In genomic region chr10:42355980-42356379, GRCm38 (mm10) we compare ENCODE assay signal across 9 mouse cellular contexts.
A peak's percentile ranks its signal among the peaks of the same experiment; 100 is the strongest.
DNase-seq lines count a peak whose midpoint lies in the region; ATAC-seq and TF ChIP-seq lines count a peak whose summit lies in the region.
"Had no signal": no experiment of that assay in that cellular context is flagged by ENCODE, and none has a peak within 500 bp of the region (broad histone marks: within the 10 kb centered on the region; RNA-seq: fewer than 3 reads in every experiment).

No protein-coding gene starts in this region.

- peak; percentile 38 to 58 (median 46) for TF ChIP-seq CTCF in MEL (IDR thresholded peaks at IDR 0.05 in 2 of 3, conservative IDR thresholded peaks at IDR 0.05 in 1 of 3; ENCODE audit: control insufficient read depth in 1 of 3, insufficient read depth in 1 of 3, low read depth in 2 of 3, low read length in 3 of 3, poor library complexity in 1 of 3, severe bottlenecking in 1 of 3)

- DNase-seq in hindbrain, embryonic 10.5 days (ENCODE audit: low spot score): peak; percentile 39
- DNase-seq in A20 (ENCODE audit: low read depth, low spot score) (peak; percentile 31), MEL (ENCODE audit: low read depth, low spot score) (peak; percentile 52)
- no peak for DNase-seq in neural tube, embryonic 10.5 days (ENCODE audit: extremely low spot score, low spot score)
- DNase-seq in urinary bladder, postnatal 10 days (ENCODE audit: low spot score): no peak
- no peak for DNase-seq in cerebellum, adult 8-10 months

- no peak; the same call in none of the 2 replicates for TF ChIP-seq RAD21 in MEL (IDR thresholded peaks at IDR 0.05; ENCODE audit: low read depth, low read length)

- no peak for ATAC-seq in hindbrain, embryonic 16.5 days
- ATAC-seq in erythroid progenitor cell, adult 5-6 weeks (replicated peaks; ENCODE audit: low FRiP score, poor library complexity, severe bottlenecking): peak; percentile 57; the same call in 1 of the 2 replicates

- no peak for TF ChIP-seq EP300 in MEL (IDR thresholded peaks at IDR 0.05; ENCODE audit: low read depth in 1 of 2, low read length in 2 of 2)

- no peaks in the 10 kb centered on the region for H3K79me2 ChIP-seq in MEL (ENCODE audit: control insufficient read depth, insufficient read depth, low read length, poor library complexity)

- TF ChIP-seq POLR2A in MEL (IDR thresholded peaks at IDR 0.05; ENCODE audit: control insufficient read depth in 1 of 2, insufficient read depth in 1 of 2, low read depth in 1 of 2, low read length in 2 of 2, poor library complexity in 1 of 2): no peak

- WGBS in hindbrain, embryonic 10.5 days: 52% methylated on average over 3 of the region's 3 CpGs
- 51% methylated on average over 3 of the region's 3 CpGs for WGBS in hindbrain, embryonic 16.5 days

- H3K9ac ChIP-seq in hindbrain, embryonic 16.5 days (ENCODE audit: low read depth, low read length): no peak overlapping the region
- H3K9ac ChIP-seq in MEL (ENCODE audit: control insufficient read depth, low read depth, low read length, poor library complexity, severe bottlenecking): no peak overlapping the region
- H3K9ac ChIP-seq: stomach, embryonic 15.5 days had no signal

- H3K4me1 ChIP-seq in hindbrain, embryonic 10.5 days (replicated peaks): no peaks in the 10 kb centered on the region
- H3K4me1 ChIP-seq in hindbrain, embryonic 16.5 days (ENCODE audit: control insufficient read depth, insufficient read depth, low read depth, low read length): no peaks in the 10 kb centered on the region
- H3K4me1 ChIP-seq in MEL (ENCODE audit: control insufficient read depth in 1 of 2, insufficient read depth in 2 of 2, low read length in 2 of 2): peaks cover 0 to 8% of the 10 kb centered on the region in 2 experiments; a peak in 1 of 4 replicates
- H3K4me1 ChIP-seq: stomach, embryonic 15.5 days had no signal

- H3K36me3 ChIP-seq in hindbrain, embryonic 10.5 days: no peaks in the 10 kb centered on the region
- H3K36me3 ChIP-seq in hindbrain, embryonic 16.5 days (ENCODE audit: control insufficient read depth, insufficient read depth, low read length): no peaks in the 10 kb centered on the region
- peaks cover 0 to 3% of the 10 kb centered on the region in 2 experiments; a peak in 2 of 4 replicates for H3K36me3 ChIP-seq in MEL (ENCODE audit: control insufficient read depth in 1 of 2, insufficient read depth in 2 of 2, low read length in 2 of 2)
- H3K36me3 ChIP-seq: stomach, embryonic 15.5 days had no signal

- no peak overlapping the region for H3K4me2 ChIP-seq in hindbrain, embryonic 16.5 days (ENCODE audit: low read length)
- H3K4me2 ChIP-seq: stomach, embryonic 15.5 days had no signal

- no peak overlapping the region for H3K4me3 ChIP-seq in hindbrain, embryonic 10.5 days
- no peak overlapping the region for H3K4me3 ChIP-seq in hindbrain, embryonic 16.5 days (ENCODE audit: low read length)
- no peak overlapping the region for H3K4me3 ChIP-seq in MEL (ENCODE audit: control insufficient read depth in 1 of 2, insufficient read depth in 1 of 2, low read depth in 2 of 2, low read length in 2 of 2)
- H3K4me3 ChIP-seq: stomach, embryonic 15.5 days had no signal

- no peaks in the 10 kb centered on the region for H3K27me3 ChIP-seq in hindbrain, embryonic 10.5 days (ENCODE audit: insufficient read depth, poor library complexity, severe bottlenecking)
- no peaks in the 10 kb centered on the region for H3K27me3 ChIP-seq in hindbrain, embryonic 16.5 days (replicated peaks; ENCODE audit: control insufficient read depth, insufficient read depth, low read length)
- no peaks in the 10 kb centered on the region for H3K27me3 ChIP-seq in MEL (ENCODE audit: control insufficient read depth in 1 of 2, insufficient read depth in 2 of 2, low read length in 2 of 2)
- H3K27me3 ChIP-seq: stomach, embryonic 15.5 days had no signal

- no peaks in the 10 kb centered on the region for H3K9me3 ChIP-seq in hindbrain, embryonic 10.5 days
- H3K9me3 ChIP-seq in hindbrain, embryonic 16.5 days (ENCODE audit: control insufficient read depth, low read length): no peaks in the 10 kb centered on the region
- H3K9me3 ChIP-seq in MEL (replicated peaks; ENCODE audit: insufficient read depth, low read length): no peaks in the 10 kb centered on the region
- H3K9me3 ChIP-seq: stomach, embryonic 15.5 days had no signal

- no peak overlapping the region for H3K27ac ChIP-seq in hindbrain, embryonic 10.5 days
- no peak overlapping the region for H3K27ac ChIP-seq in hindbrain, embryonic 16.5 days (ENCODE audit: low read depth, low read length)
- H3K27ac ChIP-seq in MEL (ENCODE audit: control insufficient read depth, low read depth, low read length): no peak overlapping the region
- H3K27ac ChIP-seq: stomach, embryonic 15.5 days had no signal

TF ChIP-seq in MEL, 35 proteins besides CTCF, POLR2A, EP300 and RAD21:
- TF ChIP-seq MEF2A (IDR thresholded peaks at IDR 0.05; ENCODE audit: extremely low read depth, insufficient replicate concordance, low read depth, low read length, poor library complexity, severe bottlenecking): no peak
- TF ChIP-seq MYC (IDR thresholded peaks at IDR 0.05; ENCODE audit: low read depth, low read length): no peak
- TF ChIP-seq SMC3 (IDR thresholded peaks at IDR 0.05; ENCODE audit: low read depth, low read length): peak; percentile 28

Comparison
In these comparisons a context has a peak if more than half of its experiments do, and no peak if none do; other contexts are left out.
1. DNase-seq: peak in hindbrain, embryonic 10.5 days (single experiment), A20 (single experiment) and MEL (single experiment); none in neural tube, embryonic 10.5 days (single experiment), urinary bladder, postnatal 10 days (single experiment) and cerebellum, adult 8-10 months (single experiment).